Mouse (Mus musculus) myocyte (in vitro differentiated cells): ENCODE data around the gene Tubg2. TPM values are rescaled to one million over a fixed set of nuclear protein-coding genes. Genes with fewer than 3 reads are reported as not detected.
A peak's percentile ranks its signal among the peaks of the same experiment; 100 is the strongest.

Experiments
- H3K27me3 ChIP-seq: one replicate; pipeline ENCODE4 v1.6.1; 2011; ENCODE audit not compliant: control insufficient read depth, insufficient read depth, insufficient read length
- H3K36me3 ChIP-seq: one replicate; pipeline ENCODE4 v1.6.1; 2011; ENCODE audit not compliant: control insufficient read depth, insufficient read depth
- H3K4me2 ChIP-seq: one replicate; pipeline ENCODE4 v1.6.1; 2011; ENCODE audit warnings: low read depth, control low read depth
- H3K4me3 ChIP-seq: one replicate; pipeline ENCODE4 v1.5.1; 2011; ENCODE audit warnings: mild to moderate bottlenecking, control low read depth, moderate library complexity
- H3K79me2 ChIP-seq: one replicate; pipeline ENCODE4 v1.6.1; 2011; ENCODE audit not compliant: control insufficient read depth, insufficient read depth
- H3ac ChIP-seq: one replicate; pipeline ENCODE4 v1.6.1; 2011; ENCODE audit not compliant: control insufficient read depth, insufficient read length
- CEBPB ChIP-seq: IDR thresholded peaks from 2 replicates; pipeline ENCODE4 v1.6.1; 2011; ENCODE audit warnings: mild to moderate bottlenecking, moderate library complexity; ENCODE audit not compliant: poor library complexity, insufficient read depth, severe bottlenecking
- E2F4 ChIP-seq: IDR thresholded peaks from one replicate; pipeline ENCODE4 v1.6.1; 2011; ENCODE audit warnings: mild to moderate bottlenecking, control low read depth, moderate library complexity; ENCODE audit not compliant: insufficient read depth
- MAX ChIP-seq: IDR thresholded peaks from one replicate; pipeline ENCODE4 v1.6.1; 2011; ENCODE audit warnings: low read depth, mild to moderate bottlenecking, control low read depth
- MYOD1 ChIP-seq, 3 experiments: IDR thresholded peaks; one replicate each; pipeline ENCODE4 v1.6.1; 2011; ENCODE audit warnings: control low read depth in 2 of 3, low read depth in 2 of 3, mild to moderate bottlenecking in 2 of 3, moderate library complexity in 1 of 3; ENCODE audit not compliant: insufficient read length in 2 of 3, control insufficient read depth in 1 of 3
- MYOG ChIP-seq, 3 experiments: IDR thresholded peaks; one replicate each; pipeline ENCODE4 v1.6.1; 2011; ENCODE audit warnings: control low read depth in 2 of 3, low read depth in 2 of 3, mild to moderate bottlenecking in 2 of 3; ENCODE audit not compliant: insufficient read length in 2 of 3, control insufficient read depth in 1 of 3, insufficient read depth in 1 of 3
- POLR2A ChIP-seq: IDR thresholded peaks from one replicate; pipeline ENCODE4 v1.6.1; 2011; ENCODE audit warnings: low read depth, mild to moderate bottlenecking, control low read depth, moderate library complexity; ENCODE audit not compliant: insufficient read length
- POLR2AphosphoS2 ChIP-seq: IDR thresholded peaks from one replicate; pipeline ENCODE4 v1.6.1; 2011; ENCODE audit warnings: low read depth, control low read depth; ENCODE audit not compliant: insufficient read length
- REST ChIP-seq: IDR thresholded peaks from one replicate; pipeline ENCODE4 v1.6.1; 2011; ENCODE audit warnings: mild to moderate bottlenecking, control low read depth, moderate library complexity; ENCODE audit not compliant: insufficient read depth, insufficient read length
- SRF ChIP-seq: IDR thresholded peaks from one replicate; pipeline ENCODE4 v1.6.1; 2011; ENCODE audit warnings: low read depth; ENCODE audit not compliant: control insufficient read depth, insufficient read length
- TCF12 ChIP-seq: IDR thresholded peaks from one replicate; pipeline ENCODE4 v1.6.1; 2011; ENCODE audit warnings: mild to moderate bottlenecking, control low read depth; ENCODE audit not compliant: poor library complexity, insufficient read depth, severe bottlenecking
- TCF3 ChIP-seq: IDR thresholded peaks from one replicate; pipeline ENCODE4 v1.6.1; 2011; ENCODE audit warnings: low read depth, control low read depth; ENCODE audit not compliant: insufficient read length
- USF1 ChIP-seq: IDR thresholded peaks from one replicate; pipeline ENCODE4 v1.6.1; 2011; ENCODE audit warnings: low read depth, mild to moderate bottlenecking, control low read depth, moderate library complexity
- polyA plus RNA-seq: library from polyadenylated mRNA; unstranded; fragments of >200 nt; fragmentation: generic; extraction: Trizol; gene quantifications from one replicate; pipeline ENCODE4 v1.2.1, GENCODE M21; 2012; ENCODE audit warnings: missing spikeins

The Tubg2 gene
- polyA plus RNA-seq, 1 experiment = 0.18 TPM

DNA sequence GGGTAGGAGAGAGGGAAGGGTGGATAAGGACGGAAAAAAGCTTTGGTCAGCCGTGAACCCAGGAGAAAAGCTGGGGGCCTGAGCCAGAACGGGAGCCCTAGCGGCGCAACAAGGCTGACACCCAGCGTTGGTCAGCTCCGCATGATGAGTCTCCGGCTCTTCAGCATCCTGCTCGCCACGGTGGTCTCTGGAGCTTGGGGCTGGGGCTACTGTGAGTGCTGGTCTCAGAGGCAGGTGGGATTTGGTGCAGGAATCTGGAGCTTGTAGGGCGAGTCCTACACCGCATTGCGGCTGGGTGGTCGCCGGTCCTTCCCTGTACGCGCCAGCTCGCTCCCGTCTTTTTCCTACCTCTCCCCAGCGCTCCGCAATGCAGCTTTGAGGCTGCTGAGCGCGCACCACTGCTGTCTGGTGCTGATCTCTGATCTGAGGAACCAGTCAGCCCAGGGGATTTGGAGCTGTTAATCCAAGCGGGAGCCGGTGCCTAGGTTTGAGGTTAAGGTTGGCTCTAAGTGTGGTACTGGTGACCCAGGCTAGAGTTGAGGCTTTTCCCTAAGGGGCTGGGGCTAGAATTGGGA, 20.5 kb downstream of the Tubg2 start:
- H3K36me3 ChIP-seq = no peaks in the 10 kb centered on the region
- no peak overlapping the region for H3ac ChIP-seq
- TF ChIP-seq POLR2AphosphoS2 = no peak
- TF ChIP-seq SRF = no peak
- TF ChIP-seq MYOD1 (IDR thresholded peaks at IDR 0.05; ENCODE audit: control insufficient read depth in 1 of 3, insufficient read length in 2 of 3, low read depth in 2 of 3) = no peak
- no peak for TF ChIP-seq TCF12
- TF ChIP-seq POLR2A = no peak
- TF ChIP-seq TCF3 = no peak
- TF ChIP-seq MAX = no peak
- TF ChIP-seq E2F4 = no peak
- TF ChIP-seq CEBPB = no peak
- no peak for TF ChIP-seq USF1
- TF ChIP-seq REST = no peak
- no peak for TF ChIP-seq MYOG (IDR thresholded peaks at IDR 0.05; ENCODE audit: control insufficient read depth in 1 of 3, insufficient read depth in 1 of 3, insufficient read length in 2 of 3, low read depth in 2 of 3)
- peak overlapping the region; percentile 87 for H3K4me2 ChIP-seq
- no peaks in the 10 kb centered on the region for H3K27me3 ChIP-seq
- no peaks in the 10 kb centered on the region for H3K79me2 ChIP-seq
- H3K4me3 ChIP-seq = no peak overlapping the region

DNA sequence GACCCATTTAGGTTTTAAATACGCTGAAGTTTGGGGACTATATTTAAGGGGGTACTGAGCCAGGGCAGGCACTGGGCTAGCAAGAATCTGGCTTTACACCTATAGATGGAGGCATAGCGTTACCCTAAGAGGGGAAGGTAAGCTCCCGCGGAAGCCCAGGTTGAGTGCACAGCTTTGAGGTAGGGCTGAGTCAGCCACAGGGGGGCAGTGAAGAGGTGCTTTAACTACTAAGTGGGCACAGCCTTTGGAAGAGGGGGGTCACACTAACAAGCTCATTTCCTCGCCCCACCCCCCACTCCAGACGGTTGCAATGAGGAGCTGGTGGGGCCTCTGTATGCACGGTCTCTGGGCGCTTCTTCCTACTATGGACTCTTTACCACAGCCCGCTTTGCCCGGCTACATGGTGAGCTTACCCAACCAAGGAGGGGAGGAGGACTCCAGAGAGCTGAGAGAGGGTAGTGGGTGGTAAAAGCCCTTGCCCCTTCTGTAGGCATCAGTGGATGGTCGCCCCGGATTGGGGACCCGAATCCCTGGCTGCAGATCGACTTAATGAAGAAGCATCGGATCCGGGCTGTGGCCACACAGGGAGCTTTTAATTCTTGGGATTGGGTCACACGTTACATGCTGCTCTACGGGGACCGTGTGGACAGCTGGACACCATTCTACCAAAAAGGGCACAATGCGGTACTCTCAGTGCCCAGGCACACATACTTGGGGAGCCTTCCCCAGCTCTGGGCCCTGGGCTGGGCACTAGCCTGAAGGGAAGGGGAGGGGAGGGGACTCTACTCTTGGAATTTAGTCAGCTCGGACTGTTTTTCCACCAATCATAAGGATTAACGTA, 21.4 kb downstream of the Tubg2 start:
- H3K4me3 ChIP-seq = no peak overlapping the region
- no peak for TF ChIP-seq POLR2AphosphoS2
- TF ChIP-seq MAX = no peak
- TF ChIP-seq USF1 = no peak
- no peak for TF ChIP-seq TCF3
- TF ChIP-seq SRF = no peak
- no peak for TF ChIP-seq E2F4
- no peak for TF ChIP-seq REST
- no peak for TF ChIP-seq POLR2A
- TF ChIP-seq TCF12 = no peak
- no peak for TF ChIP-seq MYOG (IDR thresholded peaks at IDR 0.05; ENCODE audit: control insufficient read depth in 1 of 3, insufficient read depth in 1 of 3, insufficient read length in 2 of 3, low read depth in 2 of 3)
- no peak for TF ChIP-seq CEBPB
- no peak for TF ChIP-seq MYOD1 (IDR thresholded peaks at IDR 0.05; ENCODE audit: control insufficient read depth in 1 of 3, insufficient read length in 2 of 3, low read depth in 2 of 3)
- peak overlapping the region; percentile 87 for H3K4me2 ChIP-seq
- H3K27me3 ChIP-seq = no peaks in the 10 kb centered on the region
- no peaks in the 10 kb centered on the region for H3K36me3 ChIP-seq
- no peaks in the 10 kb centered on the region for H3K79me2 ChIP-seq
- H3ac ChIP-seq = no peak overlapping the region

DNA sequence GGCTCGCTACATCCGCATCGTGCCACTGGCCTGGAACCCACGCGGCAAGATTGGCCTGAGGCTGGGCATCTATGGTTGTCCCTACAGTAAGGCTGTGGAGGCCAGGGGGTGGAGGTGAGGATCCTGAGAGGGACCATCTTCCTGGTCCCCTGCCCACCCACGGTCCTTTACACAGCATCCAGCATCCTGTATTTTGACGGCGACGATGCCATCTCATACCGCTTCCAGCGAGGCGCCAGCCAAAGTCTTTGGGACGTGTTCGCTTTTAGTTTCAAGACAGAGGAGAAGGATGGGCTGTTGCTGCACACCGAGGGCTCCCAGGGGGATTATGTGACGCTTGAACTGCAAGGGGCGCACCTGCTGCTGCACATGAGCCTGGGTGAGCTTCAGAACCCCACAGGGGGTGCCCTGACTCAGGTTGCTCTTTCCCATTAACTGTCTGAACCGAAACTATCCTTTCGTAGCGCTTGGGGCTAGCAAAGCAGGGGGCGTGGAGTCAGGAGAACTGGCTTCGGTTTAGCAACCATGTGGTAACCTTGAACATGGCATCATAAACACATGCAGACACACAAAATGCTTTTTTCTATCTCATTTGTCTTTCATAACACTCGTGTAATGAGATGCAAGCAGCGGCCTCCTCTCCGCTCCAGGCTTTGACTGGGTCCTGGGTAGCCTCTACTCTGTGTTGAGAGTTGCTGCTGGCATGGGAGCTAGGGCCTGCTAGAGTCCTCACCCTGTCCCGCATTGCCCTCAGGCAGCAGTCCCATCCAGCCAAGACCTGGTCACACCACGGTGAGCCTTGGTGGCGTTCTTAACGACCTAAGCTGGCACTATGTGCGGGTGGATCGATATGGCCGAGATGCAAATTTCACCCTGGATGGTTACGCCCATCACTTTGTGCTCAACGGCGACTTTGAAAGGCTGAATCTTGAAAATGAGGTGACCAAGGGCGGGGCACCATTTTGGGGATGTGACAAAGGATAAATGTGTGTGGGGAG, 22.7 kb downstream of the Tubg2 start:
- no peaks in the 10 kb centered on the region for H3K36me3 ChIP-seq
- H3K27me3 ChIP-seq = no peaks in the 10 kb centered on the region
- H3K79me2 ChIP-seq = no peaks in the 10 kb centered on the region
- H3K4me3 ChIP-seq = no peak overlapping the region
- H3ac ChIP-seq = no peak overlapping the region
- TF ChIP-seq POLR2A = no peak
- H3K4me2 ChIP-seq = no peak overlapping the region

DNA sequence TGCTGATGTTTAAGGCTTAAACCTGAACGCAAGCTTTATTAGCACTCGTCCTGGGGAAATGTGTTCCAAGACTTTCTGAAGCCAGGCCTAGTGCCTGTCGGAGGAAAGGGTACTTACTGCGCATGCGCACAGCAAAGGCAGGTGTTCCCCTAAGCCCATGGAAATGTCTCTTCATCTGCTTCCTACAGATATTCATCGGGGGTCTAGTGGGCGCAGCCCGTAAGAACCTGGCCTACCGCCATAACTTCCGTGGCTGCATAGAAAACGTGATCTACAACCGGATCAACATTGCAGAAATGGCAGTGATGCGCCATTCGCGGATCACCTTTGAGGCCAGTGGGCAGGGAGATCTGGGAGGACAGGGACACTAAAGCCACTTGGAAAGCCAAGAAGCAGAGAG, 23.6 kb downstream of the Tubg2 start:
- Histone ChIP-seq H3K27me3 (no peaks in the 10 kb centered on the region), H3ac (no peak overlapping the region), H3K4me3 (no peak overlapping the region), H3K4me2 (no peak overlapping the region), H3K79me2 (no peaks in the 10 kb centered on the region), H3K36me3 (no peaks in the 10 kb centered on the region)
- TF ChIP-seq TCF12 (no peak), POLR2AphosphoS2 (no peak), MYOD1 (IDR thresholded peaks at IDR 0.05; ENCODE audit: control insufficient read depth in 1 of 3, insufficient read length in 2 of 3, low read depth in 2 of 3) (no peak)
